Mouse (Mus musculus) spleen, adult 12 weeks (tissue): ENCODE data around the gene Tmem147.
A peak's percentile ranks its signal among the peaks of the same experiment; 100 is the strongest.

ENCODE experiments used
- DNase-seq: peaks from one replicate; pipeline ENCODE4 v3.0.0; 2022; ENCODE audit warnings: low spot score

Tmem147 gene

GRCm38 (mm10) chr7:30728214-30728613 lies 1.1 kb downstream of the Tmem147 start:
- DNase-seq = no peak

- DNase-seq = no peak
Observed at GRCm38 (mm10) chr7:30723274-30723953, 5.9 kb downstream of the Tmem147 start.

GRCm38 (mm10) chr7:30721286-30721685 lies 8.1 kb downstream of the Tmem147 start:
- DNase-seq = no peak

- no peak for DNase-seq
Observed at GRCm38 (mm10) chr7:30719669-30720068, 9.7 kb downstream of the Tmem147 start.

- DNase-seq = no peak
Observed at GRCm38 (mm10) chr7:30717716-30718046, 11.7 kb downstream of the Tmem147 start.

- peak; percentile 66 for DNase-seq
Observed at GRCm38 (mm10) chr7:30717006-30717715, 12.2 kb downstream of the Tmem147 start.

- no peak for DNase-seq
Observed at GRCm38 (mm10) chr7:30711942-30712341, 17.4 kb downstream of the Tmem147 start, which contains the start of gene Atp4a. Gene Atp4a, plus strand, starts transcription at chr7:30712209.

GRCm38 (mm10) chr7:30707441-30707840 lies 21.9 kb downstream of the Tmem147 start:
- DNase-seq = no peak

GRCm38 (mm10) chr7:30706214-30706882 lies 23.0 kb downstream of the Tmem147 start:
- no peak for DNase-seq

- DNase-seq = no peak
Observed at GRCm38 (mm10) chr7:30698589-30698988, 30.8 kb downstream of the Tmem147 start, which contains the start of gene 2200002J24Rik. Gene 2200002J24Rik, plus strand, starts transcription at chr7:30698926.

GRCm38 (mm10) chr7:30698101-30698500 lies 31.2 kb downstream of the Tmem147 start:
- no peak for DNase-seq

- DNase-seq = no peak
Observed at GRCm38 (mm10) chr7:30688325-30688724, 41.0 kb downstream of the Tmem147 start.

- no peak for DNase-seq
Observed at GRCm38 (mm10) chr7:30683425-30683824, 45.9 kb downstream of the Tmem147 start.

GRCm38 (mm10) chr7:30681897-30682296 lies 47.4 kb downstream of the Tmem147 start:
- no peak for DNase-seq

- no peak for DNase-seq
Observed at GRCm38 (mm10) chr7:30678263-30678975, 50.9 kb downstream of the Tmem147 start.
